Comparison of ENCODE assay signal across 1 mouse cellular context in the genomic region with DNA sequence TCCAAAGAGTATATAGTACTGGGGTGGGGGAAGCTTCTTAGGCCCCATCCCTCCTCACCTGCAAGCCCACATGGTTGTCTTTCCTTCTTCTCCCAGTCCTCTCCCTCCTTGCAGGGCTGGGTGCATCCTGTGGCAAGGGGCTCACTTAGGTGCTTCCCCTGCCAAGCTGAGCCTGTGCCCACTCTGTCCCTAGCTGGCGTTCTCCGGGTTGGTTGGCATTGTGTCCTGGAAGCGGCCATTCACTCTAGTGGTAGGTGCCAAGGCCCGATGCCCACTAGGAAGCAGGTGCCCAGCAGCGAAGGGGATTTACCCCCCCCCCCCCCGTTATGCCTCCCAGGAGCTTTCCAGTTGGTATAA.
TF ChIP-seq lines count a peak whose summit lies in the region.

No protein-coding gene starts in this region.

TF ChIP-seq in MEL, 35 proteins besides CTCF, POLR2A, EP300 and RAD21:
- TF ChIP-seq POLR2AphosphoS5 (IDR thresholded peaks at IDR 0.05; ENCODE audit: borderline replicate concordance, low read depth, low read length) (no peak), ZKSCAN1 (IDR thresholded peaks at IDR 0.05; ENCODE audit: low read depth, low read length) (no peak), JUND (IDR thresholded peaks at IDR 0.05; ENCODE audit: low read depth, low read length) (no peak), ELF1 (IDR thresholded peaks at IDR 0.05; ENCODE audit: low read depth, low read length) (no peak), GATA1 (IDR thresholded peaks at IDR 0.05; ENCODE audit: low read depth, low read length) (no peak), MAZ (IDR thresholded peaks at IDR 0.05; ENCODE audit: low read depth, low read length) (no peak), MXI1 (IDR thresholded peaks at IDR 0.05; ENCODE audit: low read depth, low read length) (no peak), GABPA (IDR thresholded peaks at IDR 0.05; ENCODE audit: low read depth, low read length) (no peak), NRF1 (IDR thresholded peaks at IDR 0.05; ENCODE audit: insufficient read depth, low read depth, low read length, poor library complexity, severe bottlenecking) (no peak), CHD2 (IDR thresholded peaks at IDR 0.05; ENCODE audit: low read length) (no peak), E2F4 (IDR thresholded peaks at IDR 0.05; ENCODE audit: borderline replicate concordance, low read depth, low read length) (no peak), USF1 (IDR thresholded peaks at IDR 0.05; ENCODE audit: low read depth, low read length) (no peak), UBTF (IDR thresholded peaks at IDR 0.05; ENCODE audit: borderline replicate concordance, insufficient read depth, low read depth, low read length) (no peak), SIN3A (IDR thresholded peaks at IDR 0.05; ENCODE audit: low read length) (no peak), ZMIZ1 (IDR thresholded peaks at IDR 0.05; ENCODE audit: low read depth, low read length) (no peak)
